Mouse (Mus musculus) cerebellum, adult 18-20 months (tissue): ENCODE results near the gene Eef1akmt2.

Experiments used
- DNase-seq, 2 experiments: peaks; one replicate each; pipeline ENCODE4 v3.0.0; 2021

Eef1akmt2 gene

GRCm38 (mm10) chr7:132866316-132866715, 13.8 kb upstream of the Eef1akmt2 start:
- no peak for DNase-seq

- DNase-seq: peak; percentile 93 to 97
These were observed 6.8 kb upstream of the Eef1akmt2 start, which contains the start of gene Abraxas2 for GRCm38 (mm10) chr7:132859042-132859958. Abraxas2 (plus strand) TSS chr7:132859225.

DNA sequence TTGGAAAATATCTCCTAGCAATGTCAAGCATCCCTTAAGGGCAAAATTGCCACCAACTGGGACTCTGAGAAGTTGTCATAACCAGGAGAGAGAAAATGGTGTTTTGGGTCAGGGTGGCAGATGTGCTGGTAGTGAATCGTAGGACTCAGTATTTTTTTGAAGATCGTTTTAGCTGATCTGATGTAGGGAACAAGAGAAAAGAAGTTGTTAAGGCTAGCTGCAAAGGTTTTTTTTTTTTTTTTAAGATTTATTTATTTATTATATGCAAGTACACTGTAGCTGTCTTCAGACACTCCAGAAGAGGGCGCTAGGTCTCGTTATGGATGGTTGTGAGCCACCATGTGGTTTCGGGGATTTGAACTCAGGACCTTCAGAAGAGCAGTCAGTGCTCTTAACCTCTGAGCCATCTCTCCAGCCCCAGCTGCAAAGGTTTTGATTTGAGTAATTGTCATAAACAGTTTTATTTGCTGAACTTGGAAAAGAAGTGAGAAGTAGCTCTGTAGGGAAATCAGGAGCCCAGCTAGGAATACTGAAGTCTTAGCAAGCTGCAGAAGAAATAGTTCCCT, 5.7 kb upstream of the Eef1akmt2 start:
- DNase-seq: peak in 1 of 2 experiments; percentile 10

DNA sequence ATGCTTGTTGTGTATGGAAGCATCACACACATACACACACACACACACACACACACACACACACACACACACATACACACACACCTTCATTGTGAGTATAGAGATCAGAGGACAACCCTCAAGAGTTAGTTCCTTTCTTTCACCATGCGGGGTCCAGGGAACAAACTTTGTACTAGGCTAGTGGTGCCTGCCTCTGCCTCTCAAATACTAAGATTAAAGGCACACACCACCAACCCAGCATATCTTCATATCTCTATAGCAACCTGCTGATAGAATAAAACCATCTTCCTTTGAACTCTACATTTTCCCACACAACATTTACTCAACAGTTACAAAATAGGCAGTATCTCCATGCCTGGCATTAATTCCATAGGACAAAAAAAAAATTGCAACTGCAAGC, 3.6 kb upstream of the Eef1akmt2 start:
- no peak for DNase-seq

DNA sequence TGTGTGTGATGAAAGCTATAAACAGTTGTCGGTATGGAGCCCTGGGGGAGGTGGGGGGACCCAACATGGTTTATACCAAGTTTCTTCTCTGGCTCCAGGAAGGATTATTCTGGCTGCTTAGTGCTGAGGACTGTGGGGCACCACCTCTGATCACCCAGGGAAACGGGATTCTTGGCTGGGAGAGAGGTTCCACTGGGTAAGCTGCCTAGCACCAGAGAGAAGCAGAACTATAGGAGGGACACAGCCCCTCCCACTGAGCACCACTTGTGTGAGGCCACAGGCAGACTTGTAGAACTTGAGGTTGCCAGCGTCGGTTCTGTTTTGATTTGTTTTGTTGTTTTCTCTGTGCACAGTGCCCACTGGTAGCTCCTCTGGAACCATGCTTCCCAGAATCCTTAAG, 1.5 kb upstream of the Eef1akmt2 start:
- DNase-seq: no peak

GRCm38 (mm10) chr7:132853361-132853760, 888 bp upstream of the Eef1akmt2 start:
- no peak for DNase-seq

GRCm38 (mm10) chr7:132843152-132843551, 9.3 kb downstream of the Eef1akmt2 start:
- DNase-seq: no peak

GRCm38 (mm10) chr7:132842455-132842854, 10.0 kb downstream of the Eef1akmt2 start:
- no peak for DNase-seq

- DNase-seq: no peak
These were observed 11.2 kb downstream of the Eef1akmt2 start for GRCm38 (mm10) chr7:132841287-132841686.

DNA sequence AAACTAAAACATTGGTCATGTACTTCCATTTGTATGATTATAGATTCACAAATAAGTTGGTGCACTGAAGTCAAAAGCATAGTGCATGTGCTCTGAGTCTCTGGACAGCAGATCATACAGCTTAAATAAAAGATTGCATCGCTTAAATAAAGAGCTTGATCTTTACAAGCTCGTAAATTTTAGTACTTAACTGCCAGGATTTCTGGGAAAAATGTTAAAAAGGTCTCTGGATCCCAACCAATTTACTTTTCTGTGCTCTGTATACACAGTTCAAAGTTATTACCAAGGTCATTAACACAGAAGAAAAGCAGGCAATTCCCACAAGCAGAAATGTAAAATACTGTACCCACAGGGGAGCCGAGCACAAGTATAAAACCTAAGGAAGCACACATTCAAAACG, 21.5 kb downstream of the Eef1akmt2 start:
- no peak for DNase-seq

GRCm38 (mm10) chr7:132824346-132825022, 28.0 kb downstream of the Eef1akmt2 start:
- no peak for DNase-seq

DNA sequence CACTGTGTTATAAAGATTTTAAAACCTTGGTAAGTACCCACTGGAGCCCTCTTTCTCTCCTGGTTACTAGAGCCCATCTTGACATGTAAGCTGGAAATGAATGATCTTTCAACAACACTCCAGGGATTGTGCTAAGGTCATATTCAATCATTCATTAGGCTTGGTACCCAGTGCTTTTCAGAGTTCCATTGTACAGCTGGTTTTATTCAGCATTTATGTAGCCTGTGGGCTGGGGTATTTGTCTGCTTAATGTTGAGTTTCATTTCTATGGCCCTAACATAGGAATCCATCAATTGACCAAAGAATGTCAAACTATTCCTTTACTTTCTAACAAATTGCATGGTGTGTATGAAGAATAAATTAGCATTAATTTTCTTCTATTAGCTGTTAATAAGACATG, 28.6 kb downstream of the Eef1akmt2 start:
- DNase-seq: no peak

DNA sequence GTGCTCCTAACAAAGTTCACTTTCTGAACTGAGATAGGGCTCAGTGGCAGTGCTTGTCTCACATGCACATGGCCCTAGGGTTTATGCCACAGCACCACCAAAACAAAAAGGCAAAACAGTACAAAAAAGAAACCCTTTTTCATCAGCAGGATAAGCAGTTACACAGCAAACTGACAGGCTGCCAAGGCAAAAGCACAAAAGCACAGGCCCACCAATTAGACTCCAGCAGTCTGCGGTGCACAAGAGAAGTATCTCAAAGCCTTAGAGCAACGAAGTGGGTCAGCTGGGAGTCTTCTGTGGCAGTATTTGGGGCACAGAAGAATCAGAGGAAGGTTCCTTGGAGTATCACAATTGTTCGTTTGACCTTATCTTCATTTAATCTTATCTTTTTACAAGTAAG, 31.8 kb downstream of the Eef1akmt2 start:
- DNase-seq: no peak

DNA sequence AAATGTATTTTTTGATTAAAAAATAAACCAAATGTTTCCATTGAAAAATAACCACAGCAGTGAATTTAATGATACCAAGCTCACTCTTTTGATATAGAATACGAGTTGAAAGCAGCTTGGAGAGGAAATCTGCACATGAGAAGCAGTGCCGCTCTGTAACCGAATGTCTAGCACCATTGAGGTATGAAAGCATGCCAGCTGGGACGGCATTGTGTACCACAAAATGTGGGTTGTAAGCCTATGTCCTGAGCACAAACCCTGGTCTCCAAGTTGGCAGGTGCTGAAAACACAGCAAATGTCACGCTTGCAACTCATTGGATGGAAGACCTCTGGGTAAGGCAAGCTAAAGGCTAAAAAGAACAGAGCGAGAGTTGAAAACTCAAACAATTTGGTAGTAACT, 35.4 kb downstream of the Eef1akmt2 start:
- no peak for DNase-seq

GRCm38 (mm10) chr7:132816528-132816927, 35.9 kb downstream of the Eef1akmt2 start:
- DNase-seq: no peak

DNA sequence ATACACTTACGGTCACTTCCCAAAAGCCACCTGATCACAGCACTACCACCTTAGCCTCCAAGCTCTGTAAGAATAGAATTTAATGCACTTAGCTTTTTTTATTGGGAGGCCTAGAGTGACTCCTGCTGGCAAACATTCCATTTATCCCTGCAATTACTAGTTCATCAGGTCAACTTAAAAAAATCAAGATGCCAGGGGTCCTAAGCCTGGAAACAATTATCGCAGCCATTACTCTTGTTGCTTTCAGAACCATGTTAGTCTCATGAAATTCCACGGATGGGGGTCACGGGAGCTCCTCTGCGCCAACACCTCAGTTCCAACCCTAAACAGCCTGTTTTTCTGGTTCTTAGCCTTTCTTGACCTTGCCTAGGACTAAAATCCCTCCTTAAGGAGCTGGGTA, 37.4 kb downstream of the Eef1akmt2 start:
- DNase-seq: no peak

DNA sequence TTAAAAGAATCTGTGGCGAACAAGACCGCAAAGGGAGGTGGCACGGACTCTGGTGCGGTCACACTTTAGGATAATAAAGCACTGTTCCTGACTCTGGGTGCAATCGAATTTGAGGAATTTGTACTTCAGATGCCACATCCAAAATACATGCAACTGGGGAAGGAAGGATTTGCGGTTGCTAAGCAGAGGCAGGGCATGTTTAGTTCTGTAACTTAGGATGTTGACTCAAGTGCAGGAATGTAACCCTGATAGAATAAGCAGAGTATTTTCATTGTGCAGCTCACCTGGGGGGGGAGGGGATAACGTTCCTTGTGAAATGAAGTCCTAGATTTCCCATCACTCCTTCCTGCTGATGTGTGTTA, 38.4 kb downstream of the Eef1akmt2 start:
- no peak for DNase-seq

DNA sequence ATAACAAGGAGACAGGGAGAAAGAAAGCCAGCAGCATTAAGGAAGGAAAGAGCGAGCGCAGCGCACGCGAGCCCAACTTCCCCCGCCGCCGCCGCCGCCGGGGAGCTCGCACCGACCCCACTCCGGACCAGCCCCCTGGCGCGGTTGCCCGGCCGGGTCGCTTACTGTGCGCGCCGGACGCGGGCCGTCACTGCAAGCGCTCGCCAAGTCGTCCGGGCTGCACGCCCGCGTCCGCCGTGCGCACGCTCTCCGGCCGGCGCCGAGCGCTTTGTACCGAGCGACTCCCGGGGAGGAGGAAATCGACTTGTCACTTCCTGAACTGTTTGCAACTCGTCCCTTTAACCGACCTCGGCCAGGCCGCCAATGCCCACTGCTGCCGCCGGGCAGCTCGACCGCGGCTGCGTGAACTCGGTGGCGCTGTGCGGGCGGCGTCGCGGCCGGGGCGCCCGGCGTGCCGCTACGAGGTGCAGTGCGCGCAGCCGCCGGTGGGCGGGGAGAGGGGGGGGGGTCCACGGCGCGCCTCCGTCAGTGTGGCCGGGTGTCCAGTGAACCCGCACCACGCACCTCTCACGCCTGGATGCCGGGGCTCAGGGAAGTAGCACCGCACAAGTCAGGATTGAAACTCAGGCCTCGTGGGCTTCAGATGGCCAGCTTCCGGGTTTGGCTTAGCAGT, 38.9 kb downstream of the Eef1akmt2 start, which contains the start of gene Fam53b:
Gene Fam53b (minus strand): TSS at position 471 of the 673 bp plus-strand sequence.
- peak; percentile 81 to 89 for DNase-seq

GRCm38 (mm10) chr7:132812619-132813415, 39.7 kb downstream of the Eef1akmt2 start:
- peak; percentile 58 to 73 for DNase-seq

- peak in 1 of 2 experiments; percentile 72 for DNase-seq
These were observed 40.5 kb downstream of the Eef1akmt2 start for GRCm38 (mm10) chr7:132811716-132812618.

GRCm38 (mm10) chr7:132810879-132811278, 41.6 kb downstream of the Eef1akmt2 start:
- DNase-seq: peak; percentile 95 to 96
